Mouse (Mus musculus) CH12.LX (cell line): ENCODE data around the gene Cyb5b.

Source experiments
- EP300 ChIP-seq: IDR thresholded peaks from 2 replicates; pipeline ENCODE4 v1.6.1; 2011; ENCODE audit warnings: low read length, improper control_type of control experiment
- NRF1 ChIP-seq: IDR thresholded peaks from 2 replicates; pipeline ENCODE4 v1.6.1; 2014; ENCODE audit warnings: low read depth, mild to moderate bottlenecking, inconsistent platforms, low read length, improper control_type of control experiment, moderate library complexity

- no peak for TF ChIP-seq NRF1
- no peak for TF ChIP-seq EP300
These were observed 6.4 kb downstream of the Cyb5b start for GRCm38 (mm10) chr8:107156816-107157215.
